Mouse (Mus musculus) hindbrain, embryonic 16.5 days (tissue): ENCODE measurements at regions not wholly inside any gene's neighbourhood (a gene's known extent, or its start where the extent isn't known, plus 50 kb on each side); places are given as distances from the start of the nearest gene placed in this dataset.

Experiments
- ATAC-seq: fragments of 200-750 bp; cut with Nextera tagmentation; 2 replicates; pipeline ENCODE4 v1.8.0; 2017; ENCODE audit warnings: moderate TSS enrichment, moderate library complexity
- H3K27ac ChIP-seq: fragments of 300-500 bp; sonication (generic); 2 replicates; pipeline ENCODE4 v1.5.1; 2014; ENCODE audit warnings: low read depth, mild to moderate bottlenecking, control low read depth, low read length, moderate library complexity
- H3K27me3 ChIP-seq: fragments of 300-500 bp; sonication (generic); replicated peaks from 2 replicates; pipeline ENCODE4 v1.6.1; 2014; ENCODE audit warnings: low read length; ENCODE audit not compliant: control insufficient read depth, insufficient read depth
- H3K36me3 ChIP-seq: fragments of 300-500 bp; sonication (generic); 2 replicates; pipeline ENCODE4 v1.6.1; 2014; ENCODE audit warnings: mild to moderate bottlenecking, low read length, moderate library complexity, mixed read lengths; ENCODE audit not compliant: control insufficient read depth, insufficient read depth
- H3K4me1 ChIP-seq: fragments of 300-500 bp; sonication (generic); 2 replicates; pipeline ENCODE4 v1.6.1; 2014; ENCODE audit warnings: low read depth, low read length; ENCODE audit not compliant: control insufficient read depth, insufficient read depth
- H3K4me2 ChIP-seq: fragments of 300-500 bp; sonication (generic); 2 replicates; pipeline ENCODE4 v1.6.1; 2014; ENCODE audit warnings: mild to moderate bottlenecking, low read length, control low read depth, moderate library complexity
- H3K4me3 ChIP-seq: fragments of 300-500 bp; sonication (generic); 2 replicates; pipeline ENCODE4 v1.5.1; 2014; ENCODE audit warnings: mild to moderate bottlenecking, low read length, control low read depth, moderate library complexity
- H3K9ac ChIP-seq: fragments of 300-500 bp; sonication (generic); 2 replicates; pipeline ENCODE4 v1.6.1; 2014; ENCODE audit warnings: low read depth, mild to moderate bottlenecking, control low read depth, low read length, moderate library complexity
- H3K9me3 ChIP-seq: fragments of 300-500 bp; sonication (generic); 2 replicates; pipeline ENCODE4 v1.6.1; 2014; ENCODE audit warnings: mild to moderate bottlenecking, low read length, moderate library complexity; ENCODE audit not compliant: control insufficient read depth
- WGBS: fragments of 180-500 bp; shearing (Covaris S2); extraction: QIAGEN DNeasy Blood & Tissue Kit; methylation state at CpG from one replicate; pipeline ENCODE4 v1.1.7; 2014; 5-methylcytosine and 5-hydroxymethylcytosine counted together

- H3K27me3 ChIP-seq: no peaks in the 10 kb centered on the region
- no peak overlapping the region for H3K27ac ChIP-seq
- no peak overlapping the region for H3K4me2 ChIP-seq
- no peak overlapping the region for H3K9ac ChIP-seq
- ATAC-seq: no peak
- no peaks in the 10 kb centered on the region for H3K36me3 ChIP-seq
- H3K9me3 ChIP-seq: no peaks in the 10 kb centered on the region
- whole genome bisulfite sequencing: 88% methylated on average over 1 of the region's 1 CpGs
- no peak overlapping the region for H3K4me3 ChIP-seq
- no peaks in the 10 kb centered on the region for H3K4me1 ChIP-seq
Measured at GRCm38 (mm10) chr16:12982681-12983080, 126.8 kb upstream of the Ercc4 start.

- ATAC-seq: no peak
- H3K9me3 ChIP-seq: no peaks in the 10 kb centered on the region
- no peak overlapping the region for H3K4me2 ChIP-seq
- H3K9ac ChIP-seq: no peak overlapping the region
- 74% methylated on average over 1 of the region's 1 CpGs for WGBS
- no peak overlapping the region for H3K4me3 ChIP-seq
- H3K4me1 ChIP-seq: no peaks in the 10 kb centered on the region
- no peak overlapping the region for H3K27ac ChIP-seq
- no peaks in the 10 kb centered on the region for H3K36me3 ChIP-seq
- H3K27me3 ChIP-seq: no peaks in the 10 kb centered on the region
Measured at GRCm38 (mm10) chr16:13001288-13001880, 108.1 kb upstream of the Ercc4 start.

GRCm38 (mm10) chr16:13012863-13013262, 96.6 kb upstream of the Ercc4 start:
- Histone ChIP-seq H3K9me3 (no peaks in the 10 kb centered on the region), H3K9ac (no peak overlapping the region), H3K27me3 (no peaks in the 10 kb centered on the region), H3K36me3 (no peaks in the 10 kb centered on the region), H3K4me2 (no peak overlapping the region), H3K4me1 (no peaks in the 10 kb centered on the region), H3K27ac (no peak overlapping the region), H3K4me3 (no peak overlapping the region)
- WGBS: 90% methylated on average over 5 of the region's 5 CpGs
- no peak for ATAC-seq

- Histone ChIP-seq H3K9me3 (no peaks in the 10 kb centered on the region), H3K27me3 (no peaks in the 10 kb centered on the region), H3K4me1 (no peaks in the 10 kb centered on the region), H3K9ac (no peak overlapping the region), H3K4me2 (no peak overlapping the region), H3K27ac (no peak overlapping the region), H3K4me3 (no peak overlapping the region), H3K36me3 (no peaks in the 10 kb centered on the region)
- no peak for ATAC-seq
- 56% methylated on average over 10 of the region's 10 CpGs for WGBS
Measured at GRCm38 (mm10) chr16:13013891-13014644, 95.4 kb upstream of the Ercc4 start.

GRCm38 (mm10) chr16:13022875-13023274, 86.6 kb upstream of the Ercc4 start:
- no peak for ATAC-seq
- Histone ChIP-seq H3K27ac (no peak overlapping the region), H3K9ac (no peak overlapping the region), H3K9me3 (no peaks in the 10 kb centered on the region), H3K4me2 (no peak overlapping the region), H3K27me3 (no peaks in the 10 kb centered on the region), H3K4me3 (no peak overlapping the region), H3K4me1 (no peaks in the 10 kb centered on the region), H3K36me3 (no peaks in the 10 kb centered on the region)
- 56% methylated on average over 4 of the region's 4 CpGs for WGBS

- Histone ChIP-seq H3K9me3 (no peaks in the 10 kb centered on the region), H3K4me3 (no peak overlapping the region), H3K4me1 (no peaks in the 10 kb centered on the region), H3K27ac (no peak overlapping the region), H3K4me2 (no peak overlapping the region), H3K9ac (no peak overlapping the region), H3K36me3 (no peaks in the 10 kb centered on the region), H3K27me3 (no peaks in the 10 kb centered on the region)
- WGBS: 39% methylated on average over 3 of the region's 3 CpGs
- peak; percentile 84 for ATAC-seq
Measured at GRCm38 (mm10) chr16:13025393-13025792, 84.1 kb upstream of the Ercc4 start.

- Histone ChIP-seq H3K36me3 (no peaks in the 10 kb centered on the region), H3K4me3 (no peak overlapping the region), H3K27ac (no peak overlapping the region), H3K9me3 (no peaks in the 10 kb centered on the region), H3K4me1 (no peaks in the 10 kb centered on the region), H3K27me3 (no peaks in the 10 kb centered on the region), H3K9ac (no peak overlapping the region), H3K4me2 (no peak overlapping the region)
- no peak for ATAC-seq
- 81% methylated on average over 5 of the region's 5 CpGs for WGBS
Measured at GRCm38 (mm10) chr16:13034136-13034535, 75.3 kb upstream of the Ercc4 start.

- H3K27me3 ChIP-seq: no peaks in the 10 kb centered on the region
- H3K36me3 ChIP-seq: no peaks in the 10 kb centered on the region
- 92% methylated on average over 4 of the region's 4 CpGs for WGBS
- no peak overlapping the region for H3K4me2 ChIP-seq
- H3K4me1 ChIP-seq: no peaks in the 10 kb centered on the region
- H3K27ac ChIP-seq: no peak overlapping the region
- no peaks in the 10 kb centered on the region for H3K9me3 ChIP-seq
- H3K9ac ChIP-seq: no peak overlapping the region
- H3K4me3 ChIP-seq: no peak overlapping the region
- ATAC-seq: no peak
Measured at GRCm38 (mm10) chr16:13036596-13036995, 72.9 kb upstream of the Ercc4 start.

- no peaks in the 10 kb centered on the region for H3K4me1 ChIP-seq
- no peaks in the 10 kb centered on the region for H3K9me3 ChIP-seq
- no peak overlapping the region for H3K27ac ChIP-seq
- no peak overlapping the region for H3K9ac ChIP-seq
- no peaks in the 10 kb centered on the region for H3K36me3 ChIP-seq
- 55% methylated on average over 15 of the region's 15 CpGs for WGBS
- H3K4me3 ChIP-seq: no peak overlapping the region
- H3K27me3 ChIP-seq: no peaks in the 10 kb centered on the region
- no peak overlapping the region for H3K4me2 ChIP-seq
- no peak for ATAC-seq
Measured at GRCm38 (mm10) chr16:13040312-13041100, 69.0 kb upstream of the Ercc4 start.
